Mouse (Mus musculus): Measurements from ENCODE around the gene L3mbtl1.

- no peak for TF ChIP-seq CTCF (IDR thresholded peaks at IDR 0.05; ENCODE audit: borderline replicate concordance, extremely low read depth, insufficient read depth, insufficient read length)
- TF ChIP-seq POLR2A (IDR thresholded peaks at IDR 0.05; ENCODE audit: borderline replicate concordance, extremely low read depth, insufficient read depth, insufficient read length, poor library complexity, severe bottlenecking): no peak
Measured at GRCm38 (mm10) chr2:162939562-162939961, 3.7 kb upstream of the L3mbtl1 start.
